7 mouse cellular contexts compared by ENCODE assay signal in genomic region chr7:137313904-137314691, GRCm38 (mm10). TPM values are rescaled to one million over a fixed set of nuclear protein-coding genes. Genes with fewer than 3 reads are reported as not detected.
DNase-seq lines count a peak whose midpoint lies in the region; ATAC-seq and TF ChIP-seq lines count a peak whose summit lies in the region.

TSS of gene Ebf3 (minus strand) at chr7:137314445.

- WGBS in hindbrain, embryonic 16.5 days = 0% methylated on average over 101 of the region's 127 CpGs
- under 1% methylated on average over 116 of the region's 127 CpGs for WGBS in liver, embryonic 13.5 days (ENCODE audit: insufficient replicate concordance)
- under 1% methylated on average over 88 of the region's 127 CpGs for WGBS in neural tube, embryonic 11.5 days

- H3K4me2 ChIP-seq in hindbrain, embryonic 16.5 days (ENCODE audit: low read length) = peak within 1 kb of the TSS; percentile 83
- H3K4me2 ChIP-seq in liver, embryonic 13.5 days = peak within 1 kb of the TSS; percentile 72
- H3K4me2 ChIP-seq in neural tube, embryonic 11.5 days (ENCODE audit: low read depth) = peak within 1 kb of the TSS; percentile 91

- H3K27me3 ChIP-seq in hindbrain, embryonic 16.5 days (replicated peaks; ENCODE audit: control insufficient read depth, insufficient read depth, low read length) = no peaks in the 10 kb centered on the region
- H3K27me3 ChIP-seq in liver, embryonic 13.5 days = peaks cover 100% of the 10 kb centered on the region
- H3K27me3 ChIP-seq in neural tube, embryonic 11.5 days (ENCODE audit: control insufficient read depth, insufficient read depth, low read length) = peaks cover 64% of the 10 kb centered on the region

- no peak within 1 kb of the TSS for H3K27ac ChIP-seq in ES-E14 (ENCODE audit: insufficient read depth, low read depth, low read length, poor library complexity, severe bottlenecking)
- peak within 1 kb of the TSS; percentile 96 for H3K27ac ChIP-seq in hindbrain, embryonic 16.5 days (ENCODE audit: low read depth, low read length)
- no peak within 1 kb of the TSS for H3K27ac ChIP-seq in liver, embryonic 13.5 days
- peak within 1 kb of the TSS; percentile 93 for H3K27ac ChIP-seq in neural tube, embryonic 11.5 days (ENCODE audit: low read depth, low read length)

- peak within 1 kb of the TSS; percentile 34; the same call in 1 of the 2 replicates for H3K9ac ChIP-seq in ES-E14 (ENCODE audit: insufficient read depth, low read depth, low read length, poor library complexity, severe bottlenecking)
- peak within 1 kb of the TSS; percentile 80 for H3K9ac ChIP-seq in hindbrain, embryonic 16.5 days (ENCODE audit: low read depth, low read length)
- H3K9ac ChIP-seq in liver, embryonic 13.5 days = no peak within 1 kb of the TSS; the same call in 1 of the 2 replicates
- H3K9ac ChIP-seq in neural tube, embryonic 11.5 days (ENCODE audit: low read length) = peak within 1 kb of the TSS; percentile 91

- H3K4me3 ChIP-seq in ES-E14 (ENCODE audit: insufficient read depth in 1 of 2, low read depth in 1 of 2, low read length in 2 of 2, poor library complexity in 1 of 2, severe bottlenecking in 1 of 2) = peak within 1 kb of the TSS; percentile 49 to 61
- peak within 1 kb of the TSS; percentile 66 for H3K4me3 ChIP-seq in hindbrain, embryonic 16.5 days (ENCODE audit: low read length)
- H3K4me3 ChIP-seq in liver, embryonic 13.5 days (replicated peaks) = peak within 1 kb of the TSS; percentile 54
- H3K4me3 ChIP-seq in neural tube, embryonic 11.5 days (ENCODE audit: low read depth, low read length) = peak within 1 kb of the TSS; percentile 87

- ATAC-seq in hindbrain, embryonic 16.5 days = peak; percentile 89
- peak; percentile 60 for ATAC-seq in liver, embryonic 13.5 days (ENCODE audit: low read depth)
- ATAC-seq in neural tube, embryonic 11.5 days (ENCODE audit: insufficient read depth, low FRiP score, low TSS enrichment) = peak; percentile 71

- no peaks in the 10 kb centered on the region for H3K36me3 ChIP-seq in ES-E14 (ENCODE audit: control insufficient read depth, insufficient read depth, low read length, poor library complexity, severe bottlenecking)
- H3K36me3 ChIP-seq in hindbrain, embryonic 16.5 days (ENCODE audit: control insufficient read depth, insufficient read depth, low read length) = no peaks in the 10 kb centered on the region
- no peaks in the 10 kb centered on the region for H3K36me3 ChIP-seq in liver, embryonic 13.5 days
- H3K36me3 ChIP-seq in neural tube, embryonic 11.5 days (ENCODE audit: control insufficient read depth, insufficient read depth, low read length) = no peaks in the 10 kb centered on the region

- no peak for DNase-seq in ES-E14 (ENCODE audit: low read depth, low spot score)
- DNase-seq in adrenal gland, postnatal 25 days = peak; percentile 88
- peak; percentile 89 to 93 for DNase-seq in gastrocnemius, adult 8-10 months (ENCODE audit: low spot score in 2 of 2)
- peak; percentile 27 for DNase-seq in liver, embryonic 13.5 days
- DNase-seq in neural tube, embryonic 11.5 days (ENCODE audit: low spot score) = peak; percentile 94
- peak; percentile 74 to 80 for DNase-seq in thymus, postnatal 36 days

- H3K9me3 ChIP-seq in ES-E14 (ENCODE audit: control insufficient read depth, insufficient read depth, low read depth, low read length) = no peaks in the 10 kb centered on the region
- H3K9me3 ChIP-seq in hindbrain, embryonic 16.5 days (ENCODE audit: control insufficient read depth, low read length) = no peaks in the 10 kb centered on the region
- no peaks in the 10 kb centered on the region for H3K9me3 ChIP-seq in liver, embryonic 13.5 days (replicated peaks)
- H3K9me3 ChIP-seq in neural tube, embryonic 11.5 days (ENCODE audit: control insufficient read depth, low read length) = no peaks in the 10 kb centered on the region

- peaks cover 0 to 2% of the 10 kb centered on the region in 2 experiments; a peak in 1 of 4 replicates for H3K4me1 ChIP-seq in ES-E14 (ENCODE audit: control insufficient read depth in 2 of 2, insufficient read depth in 2 of 2, low read length in 2 of 2, poor library complexity in 1 of 2)
- H3K4me1 ChIP-seq in hindbrain, embryonic 16.5 days (ENCODE audit: control insufficient read depth, insufficient read depth, low read depth, low read length) = peaks cover 29% of the 10 kb centered on the region
- peaks cover 13% of the 10 kb centered on the region for H3K4me1 ChIP-seq in liver, embryonic 13.5 days (replicated peaks)
- peaks cover 36% of the 10 kb centered on the region for H3K4me1 ChIP-seq in neural tube, embryonic 11.5 days (ENCODE audit: control insufficient read depth, insufficient read depth, low read length)

- in situ Hi-C loops in ES-E14 (cut with MboI; ENCODE audit: low sequenced_read_pairs in 2 of 2, unreplicated experiment in 2 of 2) = loop anchor here in 1 of 2 experiments (10.0 to 25.0 kb wide), 2 partner anchors 719 to 827 kb away; no protein-coding TSS in a partner anchor

TF ChIP-seq in ES-E14, 5 proteins besides CTCF, POLR2A, EP300 and RAD21:
- TF ChIP-seq CHD2 (IDR thresholded peaks at IDR 0.05; ENCODE audit: low read depth, low read length) (no peak), MAFK (IDR thresholded peaks at IDR 0.05; ENCODE audit: insufficient read depth, low read depth, low read length) (no peak), ZC3H11A (IDR thresholded peaks at IDR 0.05; ENCODE audit: borderline replicate concordance, low read depth, low read length) (no peak), HCFC1 (IDR thresholded peaks at IDR 0.05; ENCODE audit: borderline replicate concordance, insufficient read depth, low read length) (no peak), ZNF384 (IDR thresholded peaks at IDR 0.05; ENCODE audit: low read depth, low read length) (no peak)

RNA-seq across cellular contexts. Expression of gene Ebf3, which starts in this region (rescaled TPM):
- total RNA-seq in ES-E14 (2012; rRNA removed) = 0.16 and 0.22 TPM in 2 replicates
- 4.8 and 7.3 TPM in 2 replicates for total RNA-seq in adrenal gland, postnatal 25 days (2021)
- 1 to 10 TPM; 5.8 to 8.5 (median 7.1) TPM for total RNA-seq in gastrocnemius, adult 8-10 months (2022)
- polyA plus RNA-seq in hindbrain, embryonic 16.5 days (2015; fragmentation: Nextera tagmentation; extraction: Ambion mirVana) = 10.3 and 10.7 TPM in 2 replicates
- 0.02 TPM in 2 replicates for polyA plus RNA-seq in liver, embryonic 13.5 days (2015; fragmentation: Nextera tagmentation; extraction: Ambion mirVana)
- polyA plus RNA-seq in neural tube, embryonic 11.5 days (2014; fragmentation: Nextera tagmentation; extraction: Ambion mirVana) = 12.9 and 13.0 TPM in 2 replicates

Comparison
In these comparisons a context has a peak if more than half of its experiments do, and no peak if none do; other contexts are left out.
1. RNA of gene Ebf3 (polyA plus RNA-seq): 12.9 to 13.0 TPM in neural tube, embryonic 11.5 days and 10.3 to 10.7 TPM in hindbrain, embryonic 16.5 days; 0.02 TPM in liver, embryonic 13.5 days; every median in the first group is over 10 times any median in the second.
2. Peak in DNase-seq, ATAC-seq, H3K4me3 ChIP-seq and H3K4me2 ChIP-seq in liver, embryonic 13.5 days; RNA of the gene not detected or under 1 TPM.
3. H3K27ac ChIP-seq: peak in hindbrain, embryonic 16.5 days (single experiment) and neural tube, embryonic 11.5 days (single experiment); none in ES-E14 (single experiment) and liver, embryonic 13.5 days (single experiment).
4. Peak in every context shown above with its lines, with median percentiles within 50 percentile points of each other: H3K4me3 ChIP-seq, ATAC-seq and H3K4me2 ChIP-seq.